Mouse (Mus musculus): ENCODE measurements around the gene Acy3.
A peak's percentile ranks its signal among the peaks of the same experiment; 100 is the strongest.

Gene Acy3

DNA sequence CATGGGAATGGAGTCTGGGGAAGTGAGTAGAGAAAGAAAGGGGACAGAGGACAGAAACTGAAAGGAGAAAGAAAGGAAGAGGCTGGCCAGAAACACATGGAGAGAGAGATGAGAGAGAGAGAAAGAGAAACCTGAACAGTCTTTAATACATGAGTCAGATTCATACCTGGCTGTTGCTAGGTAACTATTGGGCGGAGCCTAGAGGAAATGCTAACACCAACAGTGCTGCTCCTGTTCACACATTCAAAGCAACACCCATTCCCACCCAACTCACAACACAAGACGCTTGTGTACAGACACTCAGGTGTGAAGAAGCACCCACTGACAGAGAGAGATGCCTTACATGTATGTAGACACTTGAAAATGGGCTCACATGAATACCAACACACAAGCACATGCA is 10.5 kb upstream of the Acy3 start:
- no peak for DNase-seq

DNA sequence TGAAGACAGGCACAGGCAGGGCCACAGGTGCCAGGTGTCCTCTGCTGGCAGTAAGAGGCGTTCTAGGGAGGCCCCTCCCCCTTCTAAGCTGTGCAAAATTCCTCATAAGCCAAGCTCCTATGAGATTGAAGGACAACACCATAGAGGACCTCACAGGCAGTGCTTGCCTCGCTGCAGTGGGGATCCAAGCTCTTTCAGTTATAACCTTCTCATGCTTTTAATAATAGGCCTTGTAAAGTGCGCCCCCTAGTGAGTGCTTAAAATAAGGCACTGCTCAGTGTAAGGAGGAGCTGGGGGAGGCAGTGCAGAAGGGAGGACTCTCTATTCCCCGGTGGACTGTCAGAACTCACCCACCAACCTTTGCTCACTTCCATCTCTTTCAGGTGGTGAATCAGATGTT is 6.1 kb upstream of the Acy3 start:
- DNase-seq: peak; percentile 93

DNA sequence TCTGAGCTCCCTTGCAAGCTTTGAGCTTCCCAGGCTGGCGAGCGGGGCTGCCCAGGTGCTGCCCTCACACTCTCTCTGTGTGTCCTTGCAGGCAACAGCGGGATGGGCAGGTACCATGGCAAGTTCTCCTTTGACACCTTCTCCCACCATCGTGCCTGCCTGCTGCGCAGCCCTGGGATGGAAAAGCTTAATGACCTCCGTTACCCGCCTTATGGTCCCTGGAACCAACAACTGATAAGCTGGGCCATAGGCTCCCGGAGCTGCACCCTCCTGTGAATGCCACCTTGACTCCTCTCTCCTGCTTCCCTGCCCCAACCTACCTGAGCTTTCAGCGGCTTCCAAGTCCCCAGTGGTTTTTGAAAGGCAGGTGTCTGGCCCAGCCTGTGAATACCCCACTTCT is 5.5 kb upstream of the Acy3 start:
- DNase-seq: no peak

DNA sequence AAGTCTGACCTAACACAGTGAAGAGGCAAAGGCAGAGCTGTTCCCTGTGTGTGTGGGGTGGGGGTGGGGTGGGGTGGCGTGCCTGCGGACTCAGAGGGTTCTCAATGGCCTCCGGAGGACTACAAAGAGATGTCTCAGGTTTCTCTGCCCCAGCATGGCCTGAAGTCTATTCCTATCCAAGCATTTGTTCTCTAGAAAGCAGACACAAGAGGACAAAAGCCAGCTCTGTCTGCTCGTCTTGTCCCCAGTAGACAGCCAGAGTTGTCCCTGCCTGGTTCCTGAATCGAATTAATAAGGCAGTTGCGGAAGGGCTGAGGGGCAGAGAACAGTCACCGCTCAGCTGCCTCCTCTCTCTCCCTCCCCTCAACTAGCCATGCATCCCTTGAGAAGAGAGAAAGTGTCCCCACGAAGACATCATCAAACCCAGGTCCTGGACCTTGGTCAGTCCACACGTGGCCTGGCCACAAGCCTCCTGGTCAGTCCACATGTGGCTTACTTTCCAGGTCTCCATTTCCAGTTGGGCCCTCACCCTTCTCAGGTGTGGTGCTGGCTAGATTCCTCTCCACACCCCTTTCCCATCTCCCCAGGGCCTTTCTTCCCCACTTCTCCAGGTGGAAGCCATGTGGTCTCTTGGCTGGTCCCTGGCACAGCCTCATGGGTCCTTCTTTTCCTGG is 2.7 kb upstream of the Acy3 start:
- no peak for DNase-seq

DNA sequence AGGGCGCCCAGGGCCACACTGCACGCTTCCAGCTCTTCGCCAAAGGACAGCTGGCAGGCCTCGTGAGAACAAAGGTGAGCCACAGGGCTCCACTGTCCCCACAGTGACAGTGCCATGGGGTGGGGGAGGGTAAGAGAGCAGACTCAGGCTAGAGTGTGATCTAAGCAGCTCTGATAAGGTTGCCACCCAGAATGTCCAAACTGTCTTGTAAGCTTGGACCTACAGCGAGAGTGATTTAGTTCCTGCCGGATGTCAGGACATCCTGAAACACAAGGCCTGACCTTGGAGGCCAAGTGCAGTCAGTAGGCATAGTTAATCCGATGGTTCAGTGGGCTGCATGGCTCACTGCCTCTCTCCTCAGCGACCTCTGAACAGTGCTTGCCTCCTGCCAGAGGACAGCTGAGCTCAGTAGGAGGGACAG is 1.1 kb upstream of the Acy3 start:
- DNase-seq: peak; percentile 79

DNA sequence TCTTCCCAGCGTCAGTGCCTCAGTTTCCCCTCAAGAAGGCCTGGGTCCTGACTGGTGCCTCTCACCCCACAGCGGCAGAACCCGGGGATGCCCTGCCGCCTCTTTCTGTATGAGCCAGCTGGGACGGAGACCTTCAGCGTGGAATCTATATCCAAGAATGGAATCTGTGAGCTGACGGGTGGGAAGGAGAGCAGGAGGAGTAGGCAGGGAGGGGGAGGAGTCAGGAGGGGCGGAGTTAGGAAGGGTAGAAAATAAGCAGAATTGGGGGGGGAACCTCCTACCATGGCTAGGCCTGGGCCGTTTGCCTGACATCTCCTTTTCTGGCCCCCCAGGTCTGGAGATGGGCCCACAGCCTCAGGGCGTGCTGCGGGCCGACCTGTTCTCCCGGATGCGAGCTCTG is 1.7 kb downstream of the Acy3 start:
- no peak for DNase-seq

DNA sequence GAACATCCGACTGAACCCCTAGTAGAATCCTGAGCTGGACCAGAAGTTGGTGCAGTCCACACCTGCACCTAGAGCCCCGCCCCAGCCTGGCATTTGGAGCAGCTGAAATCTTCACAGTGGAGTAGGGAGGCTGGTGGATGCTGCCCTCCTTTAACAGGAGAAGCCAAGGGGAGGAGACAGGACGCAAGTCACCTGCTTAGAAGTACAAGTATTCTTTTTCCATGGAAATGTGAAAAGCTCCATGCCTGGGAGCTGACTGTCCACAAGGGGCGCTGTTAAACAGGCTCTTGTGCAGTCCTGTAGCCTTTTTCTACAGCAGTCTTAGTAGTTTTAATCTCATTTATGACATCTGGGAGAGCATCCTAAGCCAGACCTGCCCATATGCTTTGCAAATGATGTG is 2.4 kb downstream of the Acy3 start:
- no peak for DNase-seq

DNA sequence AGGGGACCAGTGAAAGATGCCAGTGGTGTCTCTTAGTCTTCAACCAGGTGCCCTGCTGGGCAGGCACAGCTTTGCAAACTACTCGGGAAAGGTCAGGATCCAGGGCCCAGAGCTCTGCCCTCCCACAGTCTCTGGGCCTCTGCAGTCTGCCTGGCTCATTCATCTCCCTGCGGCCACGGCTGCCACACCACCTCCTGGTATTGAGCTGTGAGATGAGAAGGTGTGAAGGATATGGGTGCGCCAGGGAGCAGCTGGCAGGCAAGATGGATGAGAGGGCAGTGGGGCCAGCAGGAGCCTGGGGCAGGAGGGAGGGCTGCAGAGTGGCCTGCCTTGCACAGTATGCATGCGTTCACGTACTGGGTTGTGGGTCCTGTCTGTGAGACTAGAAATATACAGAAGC is 4.4 kb downstream of the Acy3 start:
- DNase-seq: peak; percentile 27

DNA sequence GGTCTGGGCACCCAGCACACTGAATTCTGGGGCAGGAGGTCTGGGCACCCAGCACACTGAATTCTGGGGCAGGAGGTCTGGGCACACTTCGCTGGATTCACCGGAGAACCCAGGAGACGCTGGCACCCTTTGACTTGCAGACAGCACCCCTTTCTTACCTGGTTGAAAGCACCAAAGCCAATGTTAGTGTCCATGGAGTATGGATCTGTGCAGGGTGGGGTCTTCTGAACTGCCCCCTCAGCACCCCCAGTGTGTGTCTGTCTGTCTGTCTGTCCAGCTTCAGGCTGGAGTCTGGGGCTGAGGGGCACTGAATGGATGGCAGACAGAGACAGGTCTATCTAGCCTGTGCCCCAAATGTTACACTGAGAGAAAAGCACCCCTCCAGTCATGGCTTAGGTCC is 5.2 kb downstream of the Acy3 start:
- no peak for DNase-seq

DNA sequence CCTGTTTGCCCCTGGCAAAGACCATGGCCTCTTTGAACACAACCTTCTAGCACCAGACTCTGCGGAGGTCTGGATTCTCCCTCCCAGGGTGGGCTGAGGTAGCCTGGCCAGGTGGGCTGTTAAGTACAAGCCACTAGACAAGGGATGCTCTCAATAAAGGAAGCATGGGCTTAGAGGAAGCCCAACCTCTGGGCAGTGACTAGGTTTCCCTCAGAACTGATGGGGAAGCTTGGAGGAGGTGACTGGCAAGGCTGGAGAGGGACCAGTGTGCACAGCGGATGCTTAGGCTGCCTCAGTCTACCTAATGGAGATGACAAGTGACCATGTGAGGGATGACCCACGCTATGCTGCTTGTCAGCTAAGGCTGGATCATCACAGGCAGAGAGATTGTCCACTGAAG is 5.6 kb downstream of the Acy3 start:
- DNase-seq: no peak

DNA sequence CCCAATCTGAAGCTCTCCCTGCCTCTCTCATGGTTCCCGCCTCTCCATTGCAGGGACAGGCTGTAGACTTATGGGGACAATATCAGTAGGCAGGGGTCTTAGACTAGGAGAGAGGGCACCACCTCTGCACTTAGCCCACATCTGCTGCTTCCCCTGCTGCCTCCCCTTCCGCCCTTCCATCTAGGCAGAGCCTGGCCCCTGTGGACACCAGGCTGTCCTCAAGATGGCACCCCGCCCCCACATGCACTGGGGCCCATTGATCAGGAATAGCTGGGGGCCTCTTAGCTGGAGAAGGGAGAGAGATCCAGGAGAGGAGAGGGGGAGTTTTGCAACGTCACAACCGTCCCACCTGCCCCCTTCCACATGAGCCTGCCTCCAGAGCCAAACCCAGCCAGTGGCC is 6.0 kb downstream of the Acy3 start, which contains the start of gene Tbx10:
TSS of gene Tbx10 (plus strand) at position 337 of the 400 bp plus-strand sequence.
- no peak for DNase-seq

DNA sequence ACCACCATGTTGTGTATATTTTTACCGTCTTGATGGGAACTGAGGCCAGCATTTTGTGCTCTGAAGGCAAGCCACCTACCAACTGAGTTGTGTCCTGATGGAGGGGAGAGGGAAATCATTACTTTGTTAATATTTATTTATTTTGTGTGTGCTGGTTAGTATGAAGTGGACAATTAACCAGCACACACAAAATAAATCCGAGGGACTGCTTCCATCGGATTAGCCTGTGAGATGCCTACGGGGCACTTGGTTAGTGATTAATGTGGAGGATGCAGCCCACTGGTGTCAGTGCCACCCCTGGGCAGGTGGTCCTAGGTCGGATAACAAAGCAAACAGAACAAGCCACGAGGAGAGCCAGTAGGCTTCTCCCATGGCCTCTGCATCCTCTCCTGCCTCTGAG is 8.6 kb downstream of the Acy3 start:
- DNase-seq: no peak

DNA sequence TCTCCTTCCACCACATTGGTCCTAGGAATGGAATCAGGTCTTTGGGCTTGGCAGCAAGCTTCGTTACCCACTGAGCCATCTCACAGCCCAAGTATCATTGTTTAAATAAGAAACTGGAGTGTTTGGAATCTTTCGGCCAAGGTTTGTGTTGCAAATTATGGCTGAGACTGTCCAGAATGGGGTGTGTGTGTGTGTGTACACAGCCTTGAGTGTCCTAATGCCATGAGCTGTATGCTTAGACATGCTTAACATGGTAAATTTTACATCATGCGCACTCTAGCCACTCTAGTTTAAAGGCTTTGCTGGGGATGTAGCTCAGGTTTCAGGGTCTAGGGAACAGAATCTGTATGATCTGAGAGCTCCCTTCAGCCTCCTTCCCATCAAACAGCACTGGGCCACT is 9.1 kb downstream of the Acy3 start:
- DNase-seq: no peak

DNA sequence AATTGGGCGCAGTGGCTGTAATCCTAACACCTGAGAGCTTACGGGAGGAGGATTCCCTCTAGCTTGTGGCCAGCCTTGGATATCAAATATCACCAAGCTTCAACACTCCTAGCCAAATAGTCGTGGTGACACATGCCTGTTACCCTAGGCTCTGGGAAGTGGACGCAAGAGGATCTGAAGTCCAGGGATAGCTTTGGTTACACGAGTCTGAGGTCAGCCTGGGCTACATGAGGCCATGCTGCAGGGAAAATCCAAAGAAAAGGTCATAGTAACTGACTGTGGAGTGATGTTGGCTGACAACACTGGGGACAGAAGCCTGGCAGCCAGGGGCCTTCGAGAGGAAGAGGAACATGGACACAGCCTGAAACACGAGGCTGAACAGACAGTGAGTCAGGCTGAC is 9.7 kb downstream of the Acy3 start:
- no peak for DNase-seq

DNA sequence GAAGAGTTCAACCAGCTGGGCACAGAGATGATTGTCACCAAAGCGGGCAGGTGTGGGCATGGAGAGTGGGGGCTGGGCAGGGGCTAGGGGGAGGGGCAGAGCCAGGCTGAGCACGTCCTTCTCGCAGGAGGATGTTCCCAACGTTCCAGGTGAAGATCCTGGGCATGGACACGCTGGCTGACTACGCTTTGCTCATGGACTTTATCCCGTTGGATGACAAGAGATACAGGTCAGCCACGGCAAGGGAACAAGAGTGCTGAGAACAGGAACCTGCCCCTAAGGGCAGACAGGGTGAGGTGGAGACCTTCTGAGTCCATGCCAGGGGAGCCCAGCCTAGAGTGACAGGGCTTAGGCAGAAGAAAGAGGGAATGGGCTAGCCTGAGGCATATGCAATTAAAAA is 10.4 kb downstream of the Acy3 start:
- DNase-seq: no peak

DNA sequence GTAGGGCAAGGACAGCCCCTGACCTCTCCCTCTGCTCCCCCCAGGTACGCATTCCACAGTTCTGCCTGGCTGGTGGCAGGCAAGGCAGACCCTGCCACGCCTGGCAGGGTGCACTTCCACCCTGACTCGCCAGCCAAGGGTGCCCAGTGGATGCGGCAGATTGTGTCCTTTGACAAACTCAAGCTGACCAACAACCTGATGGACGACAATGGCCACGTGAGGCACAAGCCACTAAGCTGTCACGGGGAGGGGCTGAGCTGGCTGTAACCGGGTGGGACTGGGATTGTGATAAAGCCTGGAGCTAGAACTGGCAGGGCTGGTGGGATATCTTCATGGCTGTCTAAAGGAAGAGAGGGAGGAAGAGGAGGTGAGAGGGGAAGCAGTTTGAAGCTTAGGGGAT is 10.9 kb downstream of the Acy3 start:
- peak; percentile 21 for DNase-seq

DNA sequence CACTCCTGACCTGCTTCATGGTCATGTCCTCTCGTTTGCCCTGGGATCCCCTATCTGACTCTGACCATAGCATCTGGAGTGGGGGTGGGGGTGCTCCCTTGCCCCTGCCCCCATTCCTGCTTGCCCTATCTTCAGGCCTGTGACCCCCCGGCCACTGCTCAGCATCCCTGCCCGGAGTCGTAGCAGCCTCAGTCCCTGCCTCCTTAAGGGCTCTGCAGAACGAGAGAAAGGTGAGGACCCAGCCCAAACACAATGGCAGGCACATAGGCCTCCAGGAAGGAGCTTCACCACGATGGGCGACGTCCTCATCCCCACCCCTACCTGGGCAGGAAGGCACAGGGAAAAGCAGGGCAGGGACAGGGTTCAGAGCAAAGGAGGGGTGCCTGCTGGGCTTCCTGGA is 12.0 kb downstream of the Acy3 start:
- DNase-seq: no peak

DNA sequence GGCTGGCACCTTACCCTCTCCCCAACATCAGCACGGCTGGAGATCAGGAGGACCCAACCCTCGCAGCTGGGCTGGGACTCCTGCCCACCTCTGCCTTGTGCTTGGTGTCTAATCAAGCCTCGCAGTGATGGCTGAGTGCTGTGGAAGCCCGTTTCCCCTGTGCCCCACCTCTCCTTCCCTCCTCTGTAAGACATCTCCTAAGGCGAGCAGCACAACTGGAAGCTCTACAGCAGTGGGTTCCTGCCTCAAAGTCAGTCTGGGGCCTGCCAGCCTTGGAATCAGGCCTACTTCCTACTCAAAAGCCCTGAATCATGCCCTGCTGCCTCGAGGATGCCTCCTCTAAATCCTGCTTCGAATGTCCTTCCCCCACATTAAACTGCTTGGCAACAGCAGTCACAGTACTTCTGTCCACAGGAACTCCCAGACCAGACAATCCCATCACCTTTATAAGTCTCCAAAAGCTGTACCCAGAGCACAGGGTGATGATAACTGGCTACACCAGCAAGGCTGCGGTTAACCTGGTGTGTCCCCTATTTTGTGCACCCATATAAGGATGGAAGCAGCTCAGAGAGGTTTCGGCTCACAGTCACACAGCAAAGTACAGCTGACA is 12.9 kb downstream of the Acy3 start:
- DNase-seq: no peak

DNA sequence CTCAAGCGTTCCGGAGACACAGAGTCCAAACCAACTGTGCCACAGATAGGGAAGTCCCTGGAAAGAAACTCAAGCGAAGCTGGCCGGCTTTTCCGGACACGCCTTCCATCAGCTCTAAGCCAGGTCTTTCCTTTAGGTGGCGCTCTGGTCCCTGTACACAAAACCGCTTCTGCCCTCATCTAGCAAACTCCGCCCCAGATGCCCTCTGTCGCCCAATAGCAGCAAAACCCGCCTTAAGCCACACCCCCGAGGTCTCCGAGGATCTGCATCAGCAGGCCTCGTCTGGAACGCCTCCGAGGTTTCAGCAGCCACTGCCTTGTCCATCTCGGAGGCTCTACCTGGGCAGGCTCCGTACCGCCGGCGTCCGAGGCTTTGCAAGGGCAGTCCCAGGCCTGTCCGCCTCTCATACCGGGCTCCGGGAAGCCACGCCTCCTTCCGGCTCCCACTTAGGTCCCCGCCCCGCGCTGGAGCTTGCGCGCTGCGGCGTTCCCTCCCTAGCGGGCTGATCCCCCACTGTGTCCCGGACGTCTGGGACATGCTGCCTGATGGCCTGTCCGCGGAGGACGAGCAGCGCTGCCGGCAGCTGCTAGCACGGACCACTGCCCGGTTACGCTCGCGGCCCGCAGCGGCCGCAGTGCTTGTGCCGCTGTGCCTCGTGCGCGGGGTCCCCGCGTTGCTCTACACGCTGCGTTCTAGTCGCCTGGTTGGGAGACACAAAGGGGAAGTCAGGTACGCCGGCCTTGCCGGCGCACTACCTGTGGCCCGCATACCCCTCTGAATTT is 13.9 kb downstream of the Acy3 start, which contains the start of the genes Nudt8 and Gm49405:
TSS of gene Nudt8 (plus strand) at position 462 of the 782 bp plus-strand sequence.
TSS of gene Gm49405 (plus strand) at position 508 of the 782 bp plus-strand sequence.
- peak; percentile 98 for DNase-seq

DNA sequence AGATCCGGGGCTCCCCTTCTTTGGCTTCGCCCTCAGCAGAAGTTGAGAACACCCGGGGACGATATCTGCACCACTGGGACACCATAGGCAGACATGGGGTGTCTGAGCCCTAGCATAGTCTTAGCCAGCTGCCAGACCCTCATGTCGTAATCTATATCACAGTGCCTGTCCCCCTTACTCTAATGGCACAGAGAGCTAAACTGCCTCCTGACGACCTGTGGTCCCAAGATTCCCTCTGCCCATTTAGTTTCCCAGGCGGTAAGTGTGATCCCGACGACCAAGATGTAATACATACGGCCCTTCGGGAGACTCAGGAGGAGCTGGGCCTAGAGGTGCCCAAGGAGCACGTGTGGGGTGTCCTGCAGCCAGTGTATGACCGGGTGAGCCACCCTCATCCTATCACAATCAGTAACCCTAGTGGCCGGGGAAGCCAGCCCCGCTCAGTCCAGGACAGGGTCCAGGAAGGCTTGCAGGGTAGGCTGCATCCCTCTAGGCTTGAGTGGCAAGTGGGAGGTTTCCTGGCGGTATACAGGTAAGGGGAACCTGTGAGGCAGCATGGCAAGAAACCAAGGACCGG is 14.7 kb downstream of the Acy3 start:
- DNase-seq: no peak

DNA sequence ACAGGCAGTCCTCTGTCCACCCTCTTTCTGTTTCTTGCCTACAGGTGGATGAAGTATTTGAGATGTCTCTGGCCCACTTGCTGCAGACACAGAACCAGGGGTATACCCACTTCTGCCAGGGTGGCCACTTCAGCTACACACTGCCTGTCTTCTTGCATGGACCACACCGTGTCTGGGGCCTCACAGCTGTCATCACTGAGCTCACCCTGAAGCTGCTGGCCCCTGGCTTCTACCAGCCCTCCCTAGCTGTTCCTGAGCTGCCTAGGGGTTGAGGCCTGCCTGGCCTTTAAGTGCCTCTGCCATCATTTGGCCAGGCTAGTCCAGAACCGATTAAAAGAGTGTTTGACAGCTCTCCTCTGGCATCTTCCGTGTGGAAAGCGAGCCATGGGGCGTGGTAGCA is 15.4 kb downstream of the Acy3 start:
- DNase-seq: no peak

DNA sequence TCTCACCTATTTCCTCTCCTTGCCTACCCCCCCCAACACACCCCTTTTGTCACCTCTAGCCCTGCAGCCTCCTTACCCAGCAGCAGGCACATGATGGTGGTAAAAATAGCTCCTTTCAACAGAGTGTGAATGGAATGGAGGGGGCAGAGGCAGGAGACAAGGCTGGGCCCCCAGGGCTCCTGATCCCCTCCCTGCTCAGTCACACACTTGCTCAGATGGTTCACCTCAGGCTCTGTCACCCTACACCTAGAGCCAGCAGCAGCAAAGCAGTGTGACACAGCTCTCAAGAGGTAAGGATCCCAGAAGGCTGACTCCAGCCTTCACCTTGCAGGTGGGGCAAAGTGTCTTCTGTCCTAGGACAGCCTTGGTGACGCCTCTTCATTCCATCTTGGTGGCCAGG is 16.7 kb downstream of the Acy3 start, which contains the start of gene Doc2g:
TSS of gene Doc2g (plus strand) at position 202 of the 400 bp plus-strand sequence.
- DNase-seq: no peak

DNA sequence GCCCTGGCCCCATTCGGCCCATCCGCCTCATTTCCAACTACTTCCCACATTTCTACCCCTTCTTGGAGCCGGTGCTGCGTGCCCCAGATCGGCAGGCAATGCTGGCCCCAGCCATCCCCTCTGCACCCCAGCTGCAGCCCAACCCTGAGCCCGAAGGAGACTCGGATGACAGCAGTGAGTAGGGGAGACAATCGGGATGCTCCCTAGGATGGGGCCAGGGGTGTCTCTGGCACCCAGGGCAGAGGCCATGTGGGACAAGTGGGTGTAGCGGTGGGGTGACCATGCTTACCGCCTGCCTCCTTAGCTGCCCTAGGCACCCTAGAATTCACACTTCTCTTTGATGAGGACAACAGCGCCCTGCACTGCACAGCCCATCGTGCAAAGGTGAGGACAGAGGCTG is 17.3 kb downstream of the Acy3 start:
- no peak for DNase-seq

DNA sequence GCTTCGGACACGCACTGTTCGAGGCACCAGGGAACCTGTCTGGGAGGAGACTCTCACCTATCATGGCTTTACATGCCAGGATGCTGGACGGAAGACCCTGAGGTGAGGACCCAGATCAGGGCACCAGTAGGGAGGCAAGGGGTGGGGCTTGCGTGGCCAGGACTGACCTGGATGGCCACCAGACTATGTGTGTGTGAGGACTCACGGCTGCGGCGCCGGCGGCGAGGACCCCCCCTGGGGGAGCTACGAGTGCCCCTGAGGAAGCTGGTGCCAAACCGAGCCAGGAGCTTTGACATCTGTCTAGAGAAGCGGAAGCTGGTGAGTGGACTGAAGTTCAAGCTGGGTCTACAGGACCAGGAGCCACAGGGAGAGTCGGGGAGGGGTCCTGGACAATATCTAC is 18.0 kb downstream of the Acy3 start:
- no peak for DNase-seq
